ENCODE assay signal across 18 mouse cellular contexts in genomic region chr10:111576395-111577069, GRCm38 (mm10).
A peak's percentile ranks its signal among the peaks of the same experiment; 100 is the strongest.
DNase-seq lines count a peak whose midpoint lies in the region; ATAC-seq and TF ChIP-seq lines count a peak whose summit lies in the region.
"Had no signal": no experiment of that assay in that cellular context is flagged by ENCODE, and none has a peak within 500 bp of the region (broad histone marks: within the 10 kb centered on the region; RNA-seq: fewer than 3 reads in every experiment).

No protein-coding gene starts in this region.

- no peaks in the 10 kb centered on the region for H3K27me3 ChIP-seq in liver, embryonic 11.5 days (replicated peaks; ENCODE audit: control insufficient read depth, insufficient read depth, low read length)
- no peaks in the 10 kb centered on the region for H3K27me3 ChIP-seq in intestine, embryonic 16.5 days (replicated peaks; ENCODE audit: control insufficient read depth, insufficient read depth, low read length)
- H3K27me3 ChIP-seq: embryonic facial prominence, embryonic 12.5 days; forebrain, embryonic 13.5 days; hindbrain, embryonic 15.5 days; midbrain, embryonic 12.5 days had no signal

- H3K36me3 ChIP-seq in liver, embryonic 11.5 days (ENCODE audit: control insufficient read depth, insufficient read depth, low read length): no peaks in the 10 kb centered on the region
- no peaks in the 10 kb centered on the region for H3K36me3 ChIP-seq in intestine, embryonic 16.5 days (ENCODE audit: control insufficient read depth, insufficient read depth, low read length)
- H3K36me3 ChIP-seq: embryonic facial prominence, embryonic 12.5 days; hindbrain, embryonic 15.5 days; liver, embryonic 15.5 days; midbrain, embryonic 12.5 days had no signal

- TF ChIP-seq POLR2A in embryonic fibroblast, embryonic 13.5 days (IDR thresholded peaks at IDR 0.05; ENCODE audit: low read depth, low read length): no peak

- WGBS in liver, embryonic 11.5 days: 54% methylated on average over 10 of the region's 10 CpGs
- 52% methylated on average over 10 of the region's 10 CpGs for WGBS in intestine, embryonic 16.5 days

- no peaks in the 10 kb centered on the region for H3K9me3 ChIP-seq in liver, embryonic 11.5 days (ENCODE audit: control insufficient read depth, low read length)
- H3K9me3 ChIP-seq in intestine, embryonic 16.5 days (ENCODE audit: control insufficient read depth, low read length): no peaks in the 10 kb centered on the region
- H3K9me3 ChIP-seq: embryonic facial prominence, embryonic 12.5 days; forebrain, embryonic 13.5 days; hindbrain, embryonic 15.5 days; liver, embryonic 15.5 days; midbrain, embryonic 12.5 days had no signal

- peaks cover 47% of the 10 kb centered on the region for H3K4me1 ChIP-seq in liver, embryonic 11.5 days (replicated peaks; ENCODE audit: control insufficient read depth, insufficient read depth, low read length)
- H3K4me1 ChIP-seq in embryonic fibroblast, embryonic 13.5 days (ENCODE audit: control insufficient read depth, insufficient read depth, low read length): peaks cover 6% of the 10 kb centered on the region
- H3K4me1 ChIP-seq in intestine, embryonic 16.5 days (ENCODE audit: control insufficient read depth, insufficient read depth, low read length): peaks cover 27% of the 10 kb centered on the region
- H3K4me1 ChIP-seq: forebrain, embryonic 13.5 days; hindbrain, embryonic 15.5 days; midbrain, embryonic 12.5 days had no signal

- TF ChIP-seq CTCF in embryonic fibroblast, embryonic 13.5 days (IDR thresholded peaks at IDR 0.05; ENCODE audit: borderline replicate concordance, insufficient read depth, low read length): no peak

- H3K4me2 ChIP-seq in liver, embryonic 11.5 days: no peak overlapping the region
- H3K4me2 ChIP-seq in intestine, embryonic 16.5 days (ENCODE audit: low read depth, low read length): peak overlapping the region; percentile 31
- H3K4me2 ChIP-seq: embryonic facial prominence, embryonic 12.5 days; forebrain, embryonic 13.5 days; hindbrain, embryonic 15.5 days; liver, embryonic 15.5 days; midbrain, embryonic 12.5 days had no signal

- no peak overlapping the region for H3K4me3 ChIP-seq in liver, embryonic 11.5 days (ENCODE audit: low read depth, low read length)
- no peak overlapping the region for H3K4me3 ChIP-seq in embryonic fibroblast, embryonic 13.5 days (ENCODE audit: insufficient read depth, low read length)
- no peak overlapping the region for H3K4me3 ChIP-seq in intestine, embryonic 16.5 days (ENCODE audit: low read length)
- H3K4me3 ChIP-seq: embryonic facial prominence, embryonic 12.5 days; forebrain, embryonic 13.5 days; hindbrain, embryonic 15.5 days; liver, embryonic 15.5 days; midbrain, embryonic 12.5 days had no signal

- H3K27ac ChIP-seq in liver, embryonic 11.5 days (ENCODE audit: low read depth, low read length): no peak overlapping the region
- H3K27ac ChIP-seq in embryonic fibroblast, embryonic 13.5 days (ENCODE audit: insufficient read depth, low read length): peak overlapping the region; percentile 50
- peak overlapping the region; percentile 78 for H3K27ac ChIP-seq in intestine, embryonic 16.5 days (ENCODE audit: low read length)
- H3K27ac ChIP-seq: embryonic facial prominence, embryonic 12.5 days; forebrain, embryonic 13.5 days; hindbrain, embryonic 15.5 days; midbrain, embryonic 12.5 days had no signal

- ATAC-seq in liver, embryonic 11.5 days (replicated peaks; ENCODE audit: low FRiP score): peak; percentile 32; the same call in 1 of the 2 replicates
- ATAC-seq in intestine, embryonic 16.5 days: peak; percentile 89
- ATAC-seq in activated CD4-positive, CD25-positive, alpha-beta regulatory T cell, adult 4 months: no peak
- ATAC-seq: forebrain, embryonic 13.5 days had no signal

- DNase-seq in liver, embryonic 11.5 days (ENCODE audit: low spot score): no peak
- DNase-seq in liver (no peak), ES-CJ7 (ENCODE audit: low read depth, low spot score) (peak; percentile 66)
- DNase-seq in cerebellum, adult 11 months: no peak
- no peak for DNase-seq in ovary, postnatal 36 days (ENCODE audit: low spot score)
- DNase-seq: cerebellum, postnatal 36 days; kidney, postnatal 10 days; left cerebral cortex, postnatal 4 days; right cerebral cortex, postnatal 14 days; thymus, postnatal 14 days had no signal

- no peak overlapping the region for H3K9ac ChIP-seq in liver, embryonic 11.5 days (ENCODE audit: low read depth, low read length)
- no peak overlapping the region for H3K9ac ChIP-seq in intestine, embryonic 16.5 days (ENCODE audit: low read depth, low read length)
- H3K9ac ChIP-seq: embryonic facial prominence, embryonic 12.5 days; forebrain, embryonic 13.5 days; hindbrain, embryonic 15.5 days; liver, embryonic 15.5 days; midbrain, embryonic 12.5 days had no signal
